Mouse (Mus musculus) midbrain, embryonic 14.5 days (tissue): ENCODE data around the gene Tusc2. TPM values are rescaled to one million over a fixed set of nuclear protein-coding genes. Genes with fewer than 3 reads are reported as not detected.

Source experiments
- ATAC-seq: fragments of 200-750 bp; cut with Nextera tagmentation; 2 replicates; pipeline ENCODE4 v1.8.0; 2017; ENCODE audit warnings: moderate number of reproducible peaks, moderate library complexity; ENCODE audit not compliant: low FRiP score, low TSS enrichment
- DNase-seq: peaks from one replicate; pipeline ENCODE4 v3.0.0-alpha.2; 2015
- H3K27ac ChIP-seq: fragments of 300-500 bp; sonication (generic); replicated peaks from 2 replicates; pipeline ENCODE4 v1.5.1; 2014; ENCODE audit warnings: mild to moderate bottlenecking, low read depth, low read length, moderate library complexity
- H3K27me3 ChIP-seq: fragments of 300-500 bp; sonication (generic); 2 replicates; pipeline ENCODE4 v1.6.1; 2014; ENCODE audit warnings: low read length, control low read depth, mixed read lengths; ENCODE audit not compliant: control insufficient read depth, insufficient read depth
- H3K36me3 ChIP-seq: fragments of 300-500 bp; sonication (generic); 2 replicates; pipeline ENCODE4 v1.6.1; 2014; ENCODE audit warnings: low read length, control low read depth; ENCODE audit not compliant: control insufficient read depth, insufficient read depth
- H3K4me1 ChIP-seq: fragments of 300-500 bp; sonication (generic); 2 replicates; pipeline ENCODE4 v1.6.1; 2014; ENCODE audit warnings: mild to moderate bottlenecking, antibody characterized with exemption, low read length, control low read depth; ENCODE audit not compliant: control insufficient read depth, insufficient read depth
- H3K4me2 ChIP-seq: fragments of 300-500 bp; sonication (generic); 2 replicates; pipeline ENCODE4 v1.6.1; 2014; ENCODE audit warnings: mild to moderate bottlenecking, low read length, moderate library complexity
- H3K4me3 ChIP-seq: fragments of 300-500 bp; sonication (generic); replicated peaks from 2 replicates; pipeline ENCODE4 v1.5.1; 2014; ENCODE audit warnings: low read depth, low read length
- H3K9ac ChIP-seq: fragments of 300-500 bp; sonication (generic); replicated peaks from 2 replicates; pipeline ENCODE4 v1.6.1; 2014; ENCODE audit warnings: mild to moderate bottlenecking, low read length, moderate library complexity
- H3K9me3 ChIP-seq: fragments of 300-500 bp; sonication (generic); 2 replicates; pipeline ENCODE4 v1.6.1; 2016; ENCODE audit warnings: low read length, control low read depth, mixed read lengths; ENCODE audit not compliant: control insufficient read depth
- WGBS: fragments of 180-500 bp; shearing (Covaris S2); extraction: QIAGEN DNeasy Blood & Tissue Kit; methylation state at CpG from one replicate; pipeline ENCODE4 v1.1.7; 2014; 5-methylcytosine and 5-hydroxymethylcytosine counted together
- polyA plus RNA-seq: library from polyadenylated mRNA; unstranded; fragments of >200 nt; fragmentation: Nextera tagmentation; extraction: Ambion mirVana; gene quantifications from 2 replicates; pipeline ENCODE4 v1.2.1, GENCODE M21; 2014

The Tusc2 gene
- polyA plus RNA-seq, 1 experiment from 2014 or later, result 120 TPM

DNA sequence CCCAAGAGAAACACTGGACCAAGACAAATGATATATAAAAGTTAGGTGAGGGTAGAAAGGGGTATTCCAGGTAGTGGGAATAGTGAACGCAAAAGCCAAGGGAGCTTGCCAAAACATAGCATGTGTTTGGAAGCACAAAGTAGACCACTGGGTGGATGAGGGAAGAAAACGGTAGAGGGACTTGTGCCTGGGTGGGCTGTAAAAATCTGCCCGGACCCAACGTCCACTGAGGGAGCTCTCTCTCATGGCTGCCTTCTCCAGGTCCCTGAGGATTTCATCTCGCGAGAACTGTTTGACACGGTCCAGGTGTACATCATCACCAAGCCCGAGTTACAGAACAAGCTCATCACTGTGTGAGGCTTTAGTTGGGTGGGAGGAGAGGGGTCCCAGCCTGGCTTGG, 20.3 kb upstream of the Tusc2 start:
- Histone ChIP-seq H3K27ac (no peak overlapping the region), H3K36me3 (peaks cover 44% of the 10 kb centered on the region), H3K9me3 (no peaks in the 10 kb centered on the region), H3K4me2 (peak overlapping the region; percentile 92), H3K27me3 (no peaks in the 10 kb centered on the region), H3K9ac (no peak overlapping the region), H3K4me1 (peaks cover 25% of the 10 kb centered on the region), H3K4me3 (peak overlapping the region; percentile 63)
- DNase-seq (no peak), ATAC-seq (no peak)
- 50% methylated on average over 8 of the region's 8 CpGs for WGBS

- ATAC-seq (no peak), DNase-seq (no peak)
- 87% methylated on average over 11 of the region's 11 CpGs for WGBS
Measured at GRCm38 (mm10) chr9:107543299-107543698, 19.8 kb upstream of the Tusc2 start.

DNA sequence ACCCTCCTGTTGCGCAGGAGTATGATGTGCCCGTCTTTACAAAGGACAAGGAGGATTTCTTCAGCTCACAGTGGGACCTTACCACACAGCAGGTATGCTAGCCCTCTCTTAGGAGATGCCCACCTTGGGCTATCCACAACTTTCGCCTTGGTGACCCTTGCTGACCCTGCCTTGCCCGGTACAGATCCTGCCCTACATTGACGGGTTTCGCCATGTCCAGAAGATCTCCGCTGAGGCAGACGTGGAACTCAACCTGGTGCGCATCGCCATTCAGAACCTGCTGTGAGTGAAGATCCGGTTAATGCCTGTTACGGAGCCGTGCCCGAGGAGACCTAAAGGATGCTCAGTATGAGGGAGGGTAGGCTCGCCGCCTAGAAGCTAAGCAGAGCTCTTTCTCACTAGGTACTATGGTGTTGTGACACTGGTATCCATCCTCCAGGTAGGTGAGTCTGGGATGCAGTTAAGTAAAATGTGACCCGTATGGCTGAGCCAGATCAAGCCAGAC, 18.8 kb upstream of the Tusc2 start:
- peaks cover 28% of the 10 kb centered on the region for H3K36me3 ChIP-seq
- ATAC-seq, result no peak
- DNase-seq, result no peak
- H3K9ac ChIP-seq, result no peak overlapping the region
- 95% methylated on average over 17 of the region's 17 CpGs for WGBS
- H3K27ac ChIP-seq, result no peak overlapping the region
- no peaks in the 10 kb centered on the region for H3K27me3 ChIP-seq
- H3K4me2 ChIP-seq, result no peak overlapping the region
- H3K4me3 ChIP-seq, result no peak overlapping the region
- peaks cover 25% of the 10 kb centered on the region for H3K4me1 ChIP-seq
- H3K9me3 ChIP-seq, result no peaks in the 10 kb centered on the region

More at GRCm38 (mm10) chr9:107543299-107543698, 19.8 kb upstream of the Tusc2 start:
- no peak overlapping the region for H3K9ac ChIP-seq
- H3K9me3 ChIP-seq, result no peaks in the 10 kb centered on the region
- H3K27ac ChIP-seq, result no peak overlapping the region
- H3K4me1 ChIP-seq, result peaks cover 25% of the 10 kb centered on the region
- H3K27me3 ChIP-seq, result no peaks in the 10 kb centered on the region
- no peak overlapping the region for H3K4me2 ChIP-seq
- H3K36me3 ChIP-seq, result peaks cover 38% of the 10 kb centered on the region
- H3K4me3 ChIP-seq, result no peak overlapping the region

- Histone ChIP-seq H3K27ac (no peak overlapping the region), H3K9me3 (no peaks in the 10 kb centered on the region), H3K27me3 (no peaks in the 10 kb centered on the region), H3K4me3 (no peak overlapping the region), H3K36me3 (peaks cover 24% of the 10 kb centered on the region), H3K4me2 (no peak overlapping the region), H3K9ac (no peak overlapping the region), H3K4me1 (peaks cover 25% of the 10 kb centered on the region)
- DNase-seq, result no peak
- 92% methylated on average over 12 of the region's 12 CpGs for WGBS
- no peak for ATAC-seq
Measured at GRCm38 (mm10) chr9:107544729-107545128, 18.3 kb upstream of the Tusc2 start.

DNA sequence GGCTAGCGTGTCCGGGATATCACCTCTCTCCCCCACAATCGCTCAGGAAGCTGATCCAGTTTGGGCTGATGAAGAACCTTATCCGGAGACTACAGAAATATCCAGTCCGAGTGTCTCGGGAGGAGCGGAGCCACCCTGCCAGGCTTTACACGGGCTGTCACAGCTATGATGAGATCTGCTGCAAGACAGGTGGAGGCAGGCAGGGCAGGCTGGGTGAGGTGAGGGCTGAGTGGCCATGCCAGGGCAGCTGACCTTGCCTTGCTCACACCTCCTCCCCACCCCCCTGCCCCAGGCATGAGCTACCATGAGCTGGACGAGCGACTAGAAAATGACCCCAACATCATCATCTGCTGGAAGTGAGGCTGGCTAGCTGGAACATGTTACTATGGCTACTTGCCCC, 17.9 kb upstream of the Tusc2 start:
- 88% methylated on average over 10 of the region's 10 CpGs for WGBS

DNA sequence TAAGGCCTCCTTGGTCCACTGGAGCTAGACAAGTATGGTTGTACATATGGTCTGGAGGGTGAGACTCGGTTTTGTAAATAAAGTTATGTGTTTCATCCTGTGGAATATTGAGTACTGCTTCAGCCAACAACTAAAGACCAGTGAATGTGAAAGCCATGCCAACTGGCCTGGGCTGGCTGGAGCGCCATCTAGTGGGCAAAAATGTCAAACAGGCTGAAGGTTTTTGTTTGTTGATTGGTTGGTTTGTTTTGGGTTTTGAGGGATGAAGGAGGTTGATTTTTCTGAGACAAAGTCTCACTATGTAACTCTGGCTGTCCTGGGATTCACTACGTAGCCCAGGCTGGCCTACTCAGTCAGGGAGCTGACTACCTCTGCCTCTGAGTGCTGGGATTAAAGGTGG, 17.5 kb upstream of the Tusc2 start:
- H3K27ac ChIP-seq, result no peak overlapping the region
- no peak overlapping the region for H3K4me2 ChIP-seq
- peaks cover 25% of the 10 kb centered on the region for H3K4me1 ChIP-seq
- DNase-seq (peak; percentile 88), ATAC-seq (no peak)
- H3K9ac ChIP-seq, result no peak overlapping the region
- no peaks in the 10 kb centered on the region for H3K9me3 ChIP-seq
- peaks cover 19% of the 10 kb centered on the region for H3K36me3 ChIP-seq
- no peak overlapping the region for H3K4me3 ChIP-seq
- peaks cover 6% of the 10 kb centered on the region for H3K27me3 ChIP-seq
- 5% methylated on average over 3 of the region's 3 CpGs for WGBS

More for the DNA sequence above, 17.9 kb upstream of the Tusc2 start:
- Histone ChIP-seq H3K27me3 (peaks cover 2% of the 10 kb centered on the region), H3K27ac (no peak overlapping the region), H3K4me1 (peaks cover 25% of the 10 kb centered on the region), H3K36me3 (peaks cover 19% of the 10 kb centered on the region), H3K9me3 (no peaks in the 10 kb centered on the region), H3K4me2 (no peak overlapping the region), H3K4me3 (no peak overlapping the region), H3K9ac (no peak overlapping the region)
- DNase-seq (no peak), ATAC-seq (no peak)

- 3% methylated on average over 20 of the region's 20 CpGs for WGBS
- peak; percentile 70; the same call in 1 of the 2 replicates for ATAC-seq
- peak; percentile 96 for DNase-seq
- Histone ChIP-seq H3K4me1 (peaks cover 26% of the 10 kb centered on the region), H3K9ac (no peak within 1 kb of the TSS; the same call in 1 of the 2 replicates), H3K4me2 (peak within 1 kb of the TSS; percentile 48), H3K36me3 (peaks cover 19% of the 10 kb centered on the region), H3K9me3 (no peaks in the 10 kb centered on the region), H3K4me3 (peak within 1 kb of the TSS; percentile 19), H3K27me3 (peaks cover 20% of the 10 kb centered on the region), H3K27ac (peak within 1 kb of the TSS; percentile 14; the same call in 1 of the 2 replicates)
Measured at GRCm38 (mm10) chr9:107547026-107547425, 16.0 kb upstream of the Tusc2 start, which contains the start of gene Zmynd10. Gene Zmynd10, plus strand, starts transcription at chr9:107547298.

GRCm38 (mm10) chr9:107547957-107548356, 15.1 kb upstream of the Tusc2 start:
- Histone ChIP-seq H3K27me3 (peaks cover 30% of the 10 kb centered on the region), H3K9ac (no peak overlapping the region)
- WGBS, result 77% methylated on average over 5 of the region's 5 CpGs

DNA sequence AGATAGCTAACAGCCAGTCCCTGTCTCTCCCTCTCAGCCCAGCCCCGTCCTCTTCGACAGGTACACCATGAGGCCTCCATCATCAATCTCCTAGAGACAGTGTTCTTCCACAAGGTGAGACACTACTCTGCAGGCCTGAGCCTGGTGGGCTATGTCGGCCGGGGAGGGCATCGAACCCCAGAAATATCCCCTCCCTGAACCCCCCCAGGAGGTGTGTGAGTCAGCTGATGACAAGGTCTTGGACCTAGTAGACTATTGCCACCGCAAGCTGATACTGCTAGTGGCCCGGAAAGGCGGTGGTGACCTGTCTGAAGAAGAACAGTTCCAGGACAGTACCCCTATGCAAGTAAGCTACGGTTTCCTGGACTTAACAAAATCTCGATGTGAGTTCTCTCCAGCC, 14.2 kb upstream of the Tusc2 start:
- ATAC-seq, result no peak
- peaks cover 23% of the 10 kb centered on the region for H3K4me1 ChIP-seq

More at GRCm38 (mm10) chr9:107547957-107548356, 15.1 kb upstream of the Tusc2 start:
- ATAC-seq (no peak), DNase-seq (no peak)
- H3K4me3 ChIP-seq, result no peak overlapping the region
- H3K9me3 ChIP-seq, result no peaks in the 10 kb centered on the region
- no peak overlapping the region for H3K27ac ChIP-seq
- peaks cover 19% of the 10 kb centered on the region for H3K4me1 ChIP-seq
- no peak overlapping the region for H3K4me2 ChIP-seq
- H3K36me3 ChIP-seq, result peaks cover 19% of the 10 kb centered on the region

More for the DNA sequence above, 14.2 kb upstream of the Tusc2 start:
- Histone ChIP-seq H3K4me3 (no peak overlapping the region), H3K9me3 (no peaks in the 10 kb centered on the region), H3K36me3 (peaks cover 15% of the 10 kb centered on the region), H3K27ac (no peak overlapping the region), H3K27me3 (peaks cover 30% of the 10 kb centered on the region), H3K9ac (no peak overlapping the region), H3K4me2 (no peak overlapping the region)
- WGBS, result 87% methylated on average over 10 of the region's 10 CpGs
- no peak for DNase-seq
